Mouse (Mus musculus) embryo, embryonic 9.5 days (tissue): Measurements from ENCODE around the gene Naxe.

Source experiments
- DNase-seq: peaks from one replicate; pipeline ENCODE4 v3.0.0-alpha.2; 2017; ENCODE audit errors: extremely low spot score

Naxe gene

DNA sequence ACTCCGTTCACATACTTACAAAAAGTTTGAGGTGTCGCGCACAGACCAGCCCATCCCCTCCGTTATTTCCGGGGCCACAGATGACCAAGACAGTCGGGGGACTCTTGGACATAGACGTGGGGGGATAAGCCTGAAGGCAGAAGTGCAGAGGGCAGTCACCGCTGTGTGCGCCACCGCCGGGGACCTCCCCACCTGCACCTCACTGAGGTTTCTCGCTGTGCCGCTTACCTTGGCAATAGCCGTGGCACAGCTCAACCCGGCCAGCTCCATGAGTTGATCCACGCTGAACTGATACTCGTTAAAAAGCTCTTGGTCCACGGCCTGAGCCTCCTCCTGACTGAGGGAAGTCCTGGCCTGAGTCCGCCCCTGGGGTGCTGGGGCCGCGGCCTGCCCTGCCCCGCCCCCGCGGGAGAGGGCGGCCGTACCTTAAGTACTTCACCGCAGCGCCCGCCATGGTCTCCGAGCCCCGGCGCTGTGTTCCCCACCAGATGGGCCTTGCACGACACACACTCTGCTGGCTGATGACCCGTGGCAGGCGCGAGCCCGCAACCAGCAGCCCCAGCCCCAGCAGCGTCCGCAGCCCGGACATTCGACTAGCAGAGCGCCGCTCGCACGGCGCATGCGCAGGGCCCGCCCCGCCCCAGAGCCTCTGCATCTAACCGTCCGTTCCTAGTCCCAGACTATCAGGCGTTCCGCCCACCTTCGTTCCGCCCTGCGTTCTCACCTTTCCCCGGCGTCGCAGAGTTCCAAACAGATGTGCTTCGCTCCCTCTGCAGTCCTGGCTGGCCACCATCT lies at the start of gene Naxe:
TSS of gene Naxe (minus strand) at position 594 of the 795 bp plus-strand sequence.
- peak; percentile 93 for DNase-seq

DNA sequence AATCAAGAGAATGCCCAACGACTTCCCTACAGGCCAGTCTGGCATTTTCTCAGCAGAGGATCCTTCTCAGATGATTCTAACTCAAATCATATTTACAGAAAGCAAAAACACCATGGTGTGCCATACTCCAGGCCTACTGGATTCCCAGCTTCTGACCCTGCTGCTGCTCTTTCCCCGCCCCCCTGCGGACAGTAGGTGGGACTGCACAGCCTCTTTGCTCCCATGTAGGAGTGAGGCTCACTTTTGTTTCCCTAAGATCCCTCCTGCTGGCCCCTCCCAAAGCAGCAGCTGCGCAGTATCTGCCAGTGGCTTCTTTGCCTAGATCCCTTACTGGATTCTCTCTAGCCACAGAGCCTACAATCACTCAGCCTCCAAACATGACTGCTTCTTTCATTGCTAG lies 47.8 kb upstream of the Naxe start:
- no peak for DNase-seq

DNA sequence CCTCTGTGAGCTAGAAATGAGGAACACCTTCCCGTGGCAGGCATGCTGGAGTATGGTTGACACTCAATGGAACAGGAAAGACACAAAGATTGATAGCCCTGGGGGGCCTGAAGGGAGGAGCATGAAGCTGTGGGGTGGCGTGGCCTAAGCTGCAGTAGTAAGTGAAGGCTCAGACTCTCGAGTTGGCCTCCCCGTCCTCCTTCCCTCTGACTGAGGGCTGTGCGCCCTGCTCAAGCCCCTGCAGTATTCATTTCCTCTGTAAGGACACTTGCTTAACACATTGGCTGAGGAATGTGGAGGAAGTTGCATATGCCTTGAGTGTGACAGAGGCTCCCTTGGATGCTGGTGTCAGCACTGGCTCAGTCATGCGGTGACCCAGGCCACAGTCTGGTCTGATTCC lies 44.3 kb upstream of the Naxe start:
- DNase-seq, result no peak

DNA sequence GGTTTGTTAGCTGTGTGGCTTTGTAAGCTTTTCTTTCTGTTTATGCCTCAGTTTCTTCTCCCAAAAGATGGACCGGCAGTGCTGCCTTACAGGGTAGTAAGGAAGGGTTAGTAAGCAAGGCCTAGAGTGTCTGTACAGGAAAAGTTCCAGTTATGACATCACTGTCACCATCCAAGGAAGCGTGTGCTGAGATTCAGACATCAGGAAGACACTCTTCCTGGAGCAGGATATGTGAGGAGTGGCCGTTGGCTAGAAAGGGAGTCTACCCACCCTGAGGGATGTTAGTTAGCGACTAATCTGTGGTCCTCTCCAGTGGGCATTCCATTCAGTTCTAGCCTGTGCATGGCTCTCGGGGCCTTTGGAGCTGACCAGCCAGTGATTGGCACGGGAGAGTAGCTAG lies 43.9 kb upstream of the Naxe start:
- no peak for DNase-seq

DNA sequence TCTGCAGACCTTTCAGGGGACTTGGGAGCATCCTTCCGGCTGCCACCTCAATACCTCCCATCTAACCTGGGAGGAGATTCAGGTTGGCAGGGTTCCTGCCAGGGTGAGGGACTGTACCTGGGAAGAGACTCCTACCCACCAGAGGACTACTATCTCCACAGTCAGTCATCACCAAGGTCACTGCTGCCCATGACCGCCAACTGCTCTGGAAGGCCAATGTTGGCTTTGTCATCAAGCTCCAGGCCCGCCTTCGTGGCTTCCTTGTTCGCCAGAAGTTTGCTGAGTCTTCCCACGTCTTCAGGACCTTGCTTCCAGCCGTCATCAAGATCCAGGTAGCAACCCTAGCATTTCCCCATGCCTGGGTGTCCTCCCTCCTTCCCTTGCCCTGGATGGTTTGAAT lies 43.4 kb upstream of the Naxe start:
- DNase-seq, result no peak

DNA sequence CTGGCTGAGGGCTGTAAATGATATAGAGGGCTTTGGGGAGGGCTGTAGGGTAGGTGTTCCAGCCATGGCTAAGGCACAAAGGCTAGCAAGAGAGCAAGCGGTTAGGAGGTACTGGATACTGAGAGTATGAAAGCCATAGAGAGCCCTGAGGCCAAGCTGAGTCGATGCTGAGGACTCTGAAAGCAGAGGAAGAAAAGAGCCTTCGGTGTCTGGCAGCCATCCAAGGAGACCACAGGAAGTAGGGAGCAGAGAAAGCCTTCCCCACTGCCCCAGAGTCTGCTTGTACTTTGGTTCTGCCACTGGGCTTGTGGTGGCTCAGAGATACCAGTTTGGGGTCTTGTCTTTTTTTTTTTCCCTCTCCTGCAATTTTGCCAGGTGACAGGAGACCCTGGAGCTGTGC lies 42.0 kb upstream of the Naxe start:
- DNase-seq, result no peak

DNA sequence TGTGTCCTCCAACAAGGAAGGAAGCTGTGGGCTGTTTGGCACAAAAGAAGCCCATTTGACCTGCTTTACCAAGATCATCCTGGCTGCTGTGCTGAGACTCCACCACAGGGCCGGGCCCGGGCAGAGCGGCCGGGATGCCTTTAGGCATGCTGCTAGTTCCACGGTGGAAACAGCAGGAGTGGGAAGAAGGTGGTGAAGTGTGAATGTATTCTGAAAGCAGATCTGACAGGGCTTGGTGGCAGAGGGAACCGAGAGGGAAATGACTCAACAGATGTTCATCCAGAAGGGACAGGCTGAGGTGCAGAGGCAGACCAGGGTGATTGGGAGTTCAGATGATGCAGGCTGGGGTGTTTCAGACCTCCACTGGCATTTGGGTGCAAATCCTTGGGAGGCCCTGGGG lies 39.4 kb upstream of the Naxe start:
- DNase-seq, result no peak

DNA sequence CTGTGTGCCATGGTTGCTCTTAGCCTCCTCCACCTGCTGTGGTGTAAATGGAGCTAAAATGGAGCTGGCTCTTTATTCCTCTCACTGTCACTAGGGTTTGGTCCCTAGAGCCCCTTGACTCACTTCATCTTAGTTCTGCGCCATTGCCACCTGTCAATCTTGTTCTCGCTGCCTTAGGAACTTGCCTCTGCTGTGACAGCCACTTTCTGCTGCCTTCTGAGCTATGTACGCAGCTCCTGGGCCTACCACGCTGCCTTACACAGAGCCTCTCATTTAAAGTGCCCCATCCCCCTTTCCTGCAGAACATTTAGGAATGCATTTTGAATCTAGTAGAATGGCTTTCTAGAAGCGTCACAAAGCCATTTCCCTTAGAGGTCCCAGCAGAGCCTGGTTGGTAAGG lies 35.8 kb upstream of the Naxe start:
- no peak for DNase-seq

DNA sequence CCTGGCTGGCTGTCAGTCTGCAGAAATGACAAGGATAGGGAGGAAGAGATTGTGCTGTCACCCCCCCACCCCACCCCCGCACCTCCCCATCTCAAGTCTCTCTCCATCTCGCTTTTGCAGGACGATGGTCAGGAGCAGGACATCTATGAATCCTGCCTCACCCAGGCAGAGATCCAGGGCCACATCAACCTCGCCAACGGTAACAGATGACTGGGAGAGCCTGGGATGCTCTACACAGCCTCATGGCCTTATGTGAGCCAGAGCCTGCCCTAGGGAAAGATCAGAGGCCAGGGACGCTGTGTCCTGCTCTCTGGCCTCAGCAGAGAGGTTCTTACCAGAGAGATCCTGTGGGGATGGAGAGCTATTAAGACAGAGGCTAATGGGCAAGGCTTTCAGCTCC lies 32.3 kb upstream of the Naxe start:
- DNase-seq, result no peak

DNA sequence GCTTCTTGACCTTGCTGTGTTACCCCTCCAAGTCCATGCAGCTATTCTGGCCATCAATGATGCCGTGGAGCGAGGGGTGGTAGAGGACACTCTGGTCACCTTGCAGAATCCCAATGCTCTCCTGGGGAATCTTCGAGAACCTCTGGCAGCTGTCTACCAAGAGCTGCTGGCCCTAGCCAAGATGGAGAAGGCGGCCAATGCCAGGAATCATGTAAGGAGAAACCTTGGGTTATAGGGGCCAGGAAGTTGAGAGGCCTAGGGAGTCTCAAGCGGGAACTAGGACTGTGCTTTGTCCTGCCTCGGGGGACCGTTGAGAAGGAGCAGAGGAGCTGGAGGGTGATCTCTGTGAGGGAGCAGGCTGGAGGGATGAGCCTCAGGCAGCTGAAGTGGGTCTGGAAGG lies 31.8 kb upstream of the Naxe start:
- no peak for DNase-seq

DNA sequence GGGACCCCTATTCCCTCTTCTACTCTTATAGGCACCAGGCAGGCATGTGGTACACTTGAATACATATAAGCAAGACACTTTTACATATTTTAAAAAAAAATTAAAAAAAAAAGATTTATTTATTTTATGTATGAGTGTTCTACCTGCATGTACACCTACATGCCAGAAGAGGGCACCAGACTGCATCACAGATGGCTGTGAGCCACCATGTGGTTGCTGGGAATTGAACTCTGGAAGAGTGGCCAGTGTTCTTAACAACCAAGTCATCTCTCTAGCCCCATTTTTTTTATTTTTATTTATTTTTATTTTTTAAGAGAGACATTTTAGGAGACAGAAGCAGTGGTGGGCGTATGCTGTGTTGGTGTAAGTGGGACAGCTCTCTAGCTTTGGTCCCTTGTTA lies 29.4 kb upstream of the Naxe start:
- no peak for DNase-seq

DNA sequence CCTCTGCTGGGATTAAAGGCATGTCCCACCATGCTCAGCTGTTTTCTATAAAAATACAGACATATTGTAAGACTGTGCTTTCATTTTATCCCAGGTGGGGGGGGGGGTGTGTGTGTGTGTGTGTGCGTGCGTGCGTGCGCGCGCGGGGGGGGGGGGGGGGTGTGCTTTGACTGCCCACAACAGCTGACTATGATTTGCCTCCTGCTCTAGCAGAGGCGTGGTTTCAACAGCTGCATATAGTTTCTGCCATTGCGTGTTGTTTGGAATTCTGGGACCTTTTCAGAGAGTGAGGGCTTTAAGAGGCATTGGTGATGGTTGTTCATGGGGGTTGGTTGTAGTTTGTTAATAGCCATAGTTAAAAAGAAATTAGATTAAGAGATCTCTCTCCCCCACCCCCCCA lies 27.2 kb upstream of the Naxe start:
- DNase-seq, result no peak

DNA sequence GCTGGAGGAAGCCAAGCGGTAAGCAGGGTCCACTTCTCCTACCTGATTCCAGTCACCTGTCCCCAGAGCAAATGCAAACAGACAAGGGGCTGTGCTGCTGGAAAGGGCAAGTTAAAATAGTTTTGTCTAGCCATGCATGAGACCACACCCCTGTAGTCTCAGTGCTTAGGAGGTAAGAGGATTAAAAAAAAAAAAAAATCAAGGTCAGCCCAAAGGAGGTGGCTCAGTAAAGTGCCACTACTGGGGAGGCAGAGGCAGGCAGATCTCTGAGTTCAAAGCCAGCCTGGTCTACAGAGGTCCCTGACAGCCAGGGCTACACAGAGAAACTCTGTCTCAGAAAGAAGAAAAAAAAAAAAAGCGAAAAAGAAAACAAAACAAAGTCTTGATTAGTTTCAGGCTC lies 25.7 kb upstream of the Naxe start:
- DNase-seq, result no peak

DNA sequence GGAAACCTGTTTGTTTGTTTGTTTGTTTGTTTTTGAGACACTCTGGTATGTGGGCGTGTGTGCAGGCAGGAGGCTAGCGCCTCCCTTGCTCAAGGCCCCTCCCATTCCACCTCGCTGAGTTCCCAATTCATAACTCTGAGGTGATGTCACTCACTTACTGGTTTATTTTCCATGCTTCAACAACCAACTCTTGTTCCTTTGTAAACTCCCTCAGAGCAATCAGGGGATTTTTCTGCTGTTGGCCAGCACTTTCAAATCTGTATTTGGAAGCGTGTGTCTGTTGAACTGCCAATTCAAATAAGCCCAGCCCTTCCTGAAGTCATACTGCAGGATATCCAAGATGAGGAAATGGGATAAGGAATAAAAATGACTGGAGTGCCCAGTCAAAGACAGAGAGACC lies 24.4 kb upstream of the Naxe start:
- DNase-seq, result no peak

DNA sequence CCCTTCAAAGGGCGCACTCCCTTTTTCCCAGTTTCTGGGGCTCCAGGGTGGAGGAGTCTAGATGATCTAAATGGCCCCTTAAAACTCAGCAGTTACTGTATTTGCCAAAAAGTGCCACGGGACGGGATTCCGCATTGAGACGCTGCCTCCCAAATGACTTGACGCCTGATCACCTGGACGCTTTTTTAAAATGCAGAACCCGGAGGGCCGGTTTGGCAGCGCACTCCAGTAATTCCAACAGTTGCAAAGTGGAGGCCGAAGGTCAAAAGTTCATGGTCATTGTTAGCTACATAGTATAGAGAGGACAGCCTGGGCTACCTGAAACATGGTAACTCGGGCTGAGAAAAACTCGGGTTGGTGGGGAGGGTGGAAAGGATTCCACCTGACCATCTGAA lies 23.9 kb upstream of the Naxe start:
- peak; percentile 25 for DNase-seq

DNA sequence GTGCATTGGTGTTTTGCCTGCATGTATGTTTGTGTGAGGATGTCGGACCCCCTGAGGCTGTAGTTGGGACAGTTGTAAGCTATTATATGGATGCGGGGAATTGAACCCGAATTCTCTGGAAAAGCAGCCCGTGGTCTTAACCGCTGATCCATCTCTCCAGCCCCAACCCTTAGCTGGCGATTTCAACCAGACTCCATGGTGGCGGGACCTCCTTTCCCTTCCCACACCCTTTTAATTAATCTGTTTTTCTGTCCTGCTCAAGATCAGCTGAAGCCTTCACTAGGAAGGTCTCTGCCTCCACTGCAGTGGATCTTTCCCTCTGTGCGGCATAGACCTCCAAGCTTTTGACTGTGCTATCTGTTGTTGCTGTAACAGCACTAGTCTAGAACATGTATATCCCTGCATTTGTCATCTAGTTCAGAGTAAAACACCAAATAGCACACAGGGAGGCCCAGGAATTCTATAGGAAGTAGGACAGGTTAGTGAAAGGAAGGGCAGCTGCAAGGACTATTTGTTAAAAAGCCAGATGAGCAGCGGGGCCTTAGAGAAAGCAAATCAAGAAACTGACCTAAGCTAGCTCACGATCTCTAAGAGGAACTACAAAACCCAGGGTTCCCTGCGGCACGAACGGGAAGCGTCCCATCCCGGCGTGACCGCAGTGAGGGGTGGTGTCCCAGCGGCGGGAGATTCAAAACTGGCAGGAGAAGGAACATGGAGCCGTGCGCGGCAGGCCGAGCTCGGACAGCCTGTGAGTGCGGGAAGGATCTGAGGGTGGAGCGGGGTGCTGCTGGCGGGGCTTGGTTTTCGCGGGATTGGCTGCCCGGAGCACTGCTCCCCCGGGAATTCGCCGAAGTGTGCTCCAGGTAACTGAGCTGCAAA lies 23.3 kb upstream of the Naxe start, which contains the start of gene Iqgap3:
TSS of gene Iqgap3 (plus strand) at position 627 of the 879 bp plus-strand sequence.
- peak; percentile 86 for DNase-seq

DNA sequence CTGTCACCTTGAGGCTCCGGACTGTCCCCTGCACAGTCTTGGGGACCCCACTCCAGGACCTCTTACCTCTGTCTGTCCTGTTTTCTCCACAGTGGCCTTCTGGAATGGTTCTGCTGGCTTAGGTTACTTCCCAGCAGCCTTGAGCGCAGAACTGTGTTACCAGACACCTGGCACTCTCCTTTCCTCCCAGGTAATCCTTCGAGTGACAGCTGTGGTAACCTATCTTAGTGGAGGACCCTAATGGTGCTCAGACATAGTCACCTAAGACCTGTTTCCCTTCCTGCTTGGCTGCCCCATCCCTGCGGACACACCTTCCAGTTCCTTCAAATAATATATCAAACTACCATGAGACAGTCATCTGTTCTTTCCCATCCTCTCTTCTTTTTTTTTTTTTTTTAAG lies 19.9 kb upstream of the Naxe start, which contains the start of gene Ttc24:
TSS of gene Ttc24 (minus strand) at position 101 of the 400 bp plus-strand sequence.
- DNase-seq, result no peak

DNA sequence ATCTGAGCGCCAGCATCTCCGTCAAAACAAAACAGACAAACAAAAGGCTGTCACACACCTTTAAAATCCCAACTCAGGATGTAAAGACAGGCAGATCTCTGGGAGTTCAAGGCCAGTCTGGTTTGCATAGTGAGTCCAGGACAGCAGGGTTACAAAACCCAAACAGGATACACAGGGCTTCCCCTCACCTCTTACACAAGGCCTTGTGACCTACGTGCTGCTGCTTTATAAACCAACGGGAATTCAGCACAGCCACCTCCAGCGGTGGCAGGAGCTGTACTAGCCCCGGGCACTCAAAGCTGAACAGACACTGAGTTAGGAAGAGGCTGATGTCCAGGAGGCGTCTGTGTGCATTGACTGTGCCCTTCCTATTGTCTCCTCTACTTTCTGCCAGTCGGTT lies 19.1 kb upstream of the Naxe start:
- no peak for DNase-seq

DNA sequence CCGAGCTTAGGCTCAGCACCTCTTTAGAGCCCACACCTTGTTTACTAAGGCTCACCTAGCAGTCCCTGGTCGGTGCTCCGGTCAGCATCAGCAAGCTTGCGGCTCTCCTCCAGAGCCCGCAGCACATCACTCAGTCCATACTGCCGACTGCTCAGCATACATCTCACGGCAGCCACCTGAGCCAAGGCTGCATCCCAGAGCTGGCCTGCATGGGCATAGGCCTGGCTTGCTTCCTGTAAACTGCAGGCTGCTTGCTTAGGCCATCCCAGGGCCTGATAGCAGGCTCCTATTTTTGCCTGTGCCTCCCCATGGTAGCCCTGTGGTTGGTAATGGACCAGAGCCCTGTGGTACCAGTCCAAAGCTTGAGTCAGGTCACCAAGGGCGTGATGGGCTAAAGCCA lies 16.5 kb upstream of the Naxe start:
- no peak for DNase-seq

DNA sequence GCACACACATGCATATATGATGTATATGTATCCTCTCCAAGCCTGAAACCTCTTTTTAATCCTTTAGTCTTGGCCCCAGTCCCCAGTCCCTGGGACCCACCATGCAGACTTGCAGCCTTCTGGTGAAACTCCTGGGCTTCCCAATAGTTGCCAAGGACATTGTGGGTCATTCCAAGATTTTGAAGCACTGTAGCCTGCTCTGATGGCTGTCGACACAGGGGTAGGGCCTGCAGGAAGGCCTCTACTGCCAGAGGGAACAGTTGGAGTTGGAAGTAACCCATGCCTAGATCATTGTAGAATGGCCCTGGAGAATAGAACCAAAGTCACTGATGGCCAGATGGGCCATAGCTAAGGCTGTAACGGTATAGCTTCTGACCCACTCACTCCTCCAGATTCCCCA lies 16.1 kb upstream of the Naxe start:
- DNase-seq, result no peak

DNA sequence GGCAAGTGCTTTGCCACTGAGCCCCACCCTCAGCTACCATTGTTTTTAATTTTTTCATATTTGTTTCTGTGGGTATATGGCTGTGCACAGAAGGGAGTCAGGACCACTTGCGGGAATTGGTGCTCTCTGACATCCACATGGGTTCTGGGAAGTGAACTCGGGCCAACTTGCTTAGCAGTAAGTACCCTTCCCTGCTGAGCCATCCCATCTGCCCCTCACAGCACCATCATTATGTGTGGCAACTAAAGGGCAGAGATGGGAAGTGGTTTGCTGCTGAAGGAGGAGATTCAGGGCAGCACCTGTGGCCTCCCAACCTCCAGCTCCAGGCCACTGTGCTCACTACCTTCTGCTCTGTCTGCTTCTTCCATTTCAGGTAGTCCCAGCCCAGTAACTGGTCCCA lies 15.3 kb upstream of the Naxe start:
- DNase-seq, result no peak

DNA sequence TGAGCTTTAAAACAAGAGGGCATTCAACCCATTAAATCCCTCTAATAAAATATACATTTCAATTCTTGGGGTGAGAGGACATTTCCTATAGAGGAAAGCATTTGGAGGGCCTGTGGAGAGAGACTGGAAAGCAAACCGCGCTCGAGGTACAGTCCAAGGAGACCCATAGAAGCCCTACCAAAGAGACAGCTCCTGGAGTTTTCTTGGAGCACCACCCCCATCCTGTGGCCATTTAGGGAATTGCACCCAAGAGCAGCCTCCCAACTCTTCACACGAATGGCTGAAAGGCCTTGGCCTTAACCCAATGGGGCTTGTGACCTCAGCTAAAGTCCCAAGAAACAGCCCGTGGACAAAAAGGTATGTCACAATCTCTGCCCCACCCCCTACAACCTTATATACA lies 13.5 kb upstream of the Naxe start:
- DNase-seq, result peak; percentile 86

DNA sequence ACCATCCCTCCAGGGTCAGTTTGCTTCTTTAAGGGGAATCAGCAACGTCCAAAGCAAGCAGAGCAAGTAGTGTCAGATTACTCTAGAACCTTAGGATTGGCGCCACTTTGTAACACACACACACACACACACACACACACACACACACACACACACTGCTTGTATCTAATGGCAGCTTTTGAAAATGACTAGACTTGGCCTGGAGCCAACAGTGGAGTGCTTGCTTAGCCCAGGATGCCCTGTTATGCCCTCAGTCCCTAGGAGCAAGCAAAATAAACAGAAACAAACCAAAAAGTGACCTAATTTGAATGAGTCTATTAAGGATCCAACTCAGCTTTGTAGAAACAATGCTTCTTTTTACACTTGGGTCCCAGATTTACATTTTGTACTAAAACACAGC lies 10.1 kb upstream of the Naxe start:
- DNase-seq, result no peak
